Mouse (Mus musculus): ENCODE results near the gene Dpf2. TPM values are rescaled to one million over a fixed set of nuclear protein-coding genes. Genes with fewer than 3 reads are reported as not detected.

Dpf2 gene
- total and polyA plus RNA-seq, 3 experiments: 25.0 to 115 (median 36.7) TPM

DNA sequence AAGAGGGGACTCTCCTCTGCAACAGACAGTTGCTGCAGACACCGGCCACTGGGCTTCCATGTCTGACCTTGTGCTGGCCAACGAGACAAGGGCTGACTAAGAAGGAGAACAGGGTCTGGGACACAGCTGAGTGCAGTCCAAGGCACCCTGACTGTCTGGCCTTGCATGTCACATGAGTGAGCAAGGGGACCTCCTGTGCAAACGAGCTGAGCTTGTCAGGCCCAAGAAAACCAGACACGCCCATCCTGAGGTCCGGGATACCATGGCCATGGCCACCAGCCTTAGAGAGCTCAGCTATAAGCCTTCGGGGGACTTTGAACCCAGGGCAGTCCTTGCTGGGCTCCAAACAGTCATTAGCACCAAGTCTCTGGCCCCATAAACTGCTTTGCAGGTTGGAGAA is 44.7 kb downstream of the Dpf2 start:
- Histone ChIP-seq H3K4me3 (replicated peaks in 1 of 3; ENCODE audit: low read depth in 2 of 3, low read length in 2 of 3, poor library complexity in 1 of 3) (no peak overlapping the region), H3K27me3 (replicated peaks) (no peaks in the 10 kb centered on the region), H3K79me2 (replicated peaks; ENCODE audit: control insufficient read depth, extremely low read depth, insufficient read depth, poor library complexity, severe bottlenecking) (no peaks in the 10 kb centered on the region), H3K4me2 (ENCODE audit: insufficient read depth, low read depth, poor library complexity, severe bottlenecking) (no peak overlapping the region), H3K4me1 (ENCODE audit: control insufficient read depth in 1 of 2, insufficient read depth in 2 of 2) (peaks cover 9 to 19% of the 10 kb centered on the region in 2 experiments; a peak in 3 of 4 replicates), H3K9me3 (replicated peaks; ENCODE audit: low read length) (no peaks in the 10 kb centered on the region), H3K27ac (ENCODE audit: insufficient read depth, low read depth) (no peak overlapping the region), H3K36me3 (replicated peaks in 1 of 2; ENCODE audit: control insufficient read depth in 1 of 2, insufficient read depth in 1 of 2, low read length in 1 of 2) (peaks cover 82 to 98% of the 10 kb centered on the region in 2 experiments), H3K9ac (ENCODE audit: insufficient read depth, low read depth) (no peak overlapping the region)
- TF ChIP-seq IRF4 (IDR thresholded peaks at IDR 0.05; ENCODE audit: low read depth, low read length) (no peak), ZC3H11A (IDR thresholded peaks at IDR 0.05; ENCODE audit: low read depth, low read length) (no peak), ETS1 (conservative IDR thresholded peaks at IDR 0.05; ENCODE audit: low read depth, low read length) (no peak), NRF1 (IDR thresholded peaks at IDR 0.05; ENCODE audit: low read depth, low read length) (no peak)
- dilution Hi-C loops (cut with MboI; ENCODE audit: extremely low pct_ligation_motif_present, extremely low pct_unique_long_range_greater_than_20kb, low sequenced_read_pairs): no loop called here
- DNase-seq (ENCODE audit: extremely low read depth): no peak
- in situ Hi-C loops (cut with MboI; ENCODE audit: low pct_ligation_motif_present, low pct_unique_long_range_greater_than_20kb, low sequenced_read_pairs): no loop called here

- Histone ChIP-seq H3K4me3 (replicated peaks in 1 of 3; ENCODE audit: low read depth in 2 of 3, low read length in 2 of 3, poor library complexity in 1 of 3) (no peak overlapping the region), H3K4me2 (ENCODE audit: insufficient read depth, low read depth, poor library complexity, severe bottlenecking) (no peak overlapping the region), H3K9me3 (replicated peaks; ENCODE audit: low read length) (peaks cover 11% of the 10 kb centered on the region), H3K79me2 (replicated peaks; ENCODE audit: control insufficient read depth, extremely low read depth, insufficient read depth, poor library complexity, severe bottlenecking) (no peaks in the 10 kb centered on the region), H3K27ac (ENCODE audit: insufficient read depth, low read depth) (no peak overlapping the region), H3K4me1 (ENCODE audit: control insufficient read depth in 1 of 2, insufficient read depth in 2 of 2) (peaks cover 4 to 10% of the 10 kb centered on the region in 2 experiments; a peak in 3 of 4 replicates), H3K36me3 (replicated peaks in 1 of 2; ENCODE audit: control insufficient read depth in 1 of 2, insufficient read depth in 1 of 2, low read length in 1 of 2) (peaks cover 89 to 93% of the 10 kb centered on the region in 2 experiments), H3K27me3 (replicated peaks) (no peaks in the 10 kb centered on the region), H3K9ac (ENCODE audit: insufficient read depth, low read depth) (no peak overlapping the region)
- no peak for DNase-seq (ENCODE audit: extremely low read depth)
- no peak for TF ChIP-seq KAT2A (IDR thresholded peaks at IDR 0.05; ENCODE audit: insufficient replicate concordance, low read length)
- TF ChIP-seq HCFC1 (IDR thresholded peaks at IDR 0.05; ENCODE audit: low read depth, low read length): no peak
- no peak for TF ChIP-seq BHLHE40 (IDR thresholded peaks at IDR 0.05; ENCODE audit: low read depth, low read length)
- no peak for TF ChIP-seq EP300 (IDR thresholded peaks at IDR 0.05; ENCODE audit: low read length)
- no peak for TF ChIP-seq RAD21 (IDR thresholded peaks at IDR 0.05; ENCODE audit: low read depth, low read length)
- no peak for TF ChIP-seq MAFK (IDR thresholded peaks at IDR 0.05; ENCODE audit: insufficient replicate concordance, low read length)
- no peak for TF ChIP-seq POLR2A (IDR thresholded peaks at IDR 0.05; ENCODE audit: low read depth, low read length)
- TF ChIP-seq TBP (conservative IDR thresholded peaks at IDR 0.05; ENCODE audit: low read depth, low read length): no peak
- no peak for TF ChIP-seq MEF2A (IDR thresholded peaks at IDR 0.05; ENCODE audit: borderline replicate concordance, low read depth, low read length)
- TF ChIP-seq CHD1 (IDR thresholded peaks at IDR 0.05; ENCODE audit: low read depth, low read length): no peak
- dilution Hi-C loops (cut with MboI; ENCODE audit: extremely low pct_ligation_motif_present, extremely low pct_unique_long_range_greater_than_20kb, low sequenced_read_pairs): no loop called here
- in situ Hi-C loops (cut with MboI; ENCODE audit: low pct_ligation_motif_present, low pct_unique_long_range_greater_than_20kb, low sequenced_read_pairs): no loop called here
Observed at GRCm38 (mm10) chr19:5864710-5865398, 48.0 kb downstream of the Dpf2 start.

Measured in CH12.LX (cell line).